Mouse (Mus musculus): ENCODE measurements at regions not wholly inside any gene's neighbourhood (a gene's known extent, or its start where the extent isn't known, plus 50 kb on each side); places are given as distances from the start of the nearest gene placed in this dataset.

- in situ Hi-C loops (cut with MboI; ENCODE audit: unreplicated experiment in 2 of 2) = no loop called here
These were observed 183.1 kb upstream of the Pdcd1 start for GRCm38 (mm10) chr1:94235426-94235825.

GRCm38 (mm10) chr1:94221006-94221405 is 168.7 kb upstream of the Pdcd1 start:
- in situ Hi-C loops (cut with MboI; ENCODE audit: unreplicated experiment in 2 of 2) = no loop called here

- in situ Hi-C loops (cut with MboI; ENCODE audit: unreplicated experiment in 2 of 2) = no loop called here
These were observed 165.1 kb upstream of the Pdcd1 start for GRCm38 (mm10) chr1:94217407-94217806.

GRCm38 (mm10) chr1:94208929-94209328 is 156.6 kb upstream of the Pdcd1 start:
- in situ Hi-C loops (cut with MboI; ENCODE audit: unreplicated experiment in 2 of 2) = no loop called here

- in situ Hi-C loops (cut with MboI; ENCODE audit: unreplicated experiment in 2 of 2) = no loop called here
These were observed 155.5 kb upstream of the Pdcd1 start for GRCm38 (mm10) chr1:94207859-94208258.

DNA sequence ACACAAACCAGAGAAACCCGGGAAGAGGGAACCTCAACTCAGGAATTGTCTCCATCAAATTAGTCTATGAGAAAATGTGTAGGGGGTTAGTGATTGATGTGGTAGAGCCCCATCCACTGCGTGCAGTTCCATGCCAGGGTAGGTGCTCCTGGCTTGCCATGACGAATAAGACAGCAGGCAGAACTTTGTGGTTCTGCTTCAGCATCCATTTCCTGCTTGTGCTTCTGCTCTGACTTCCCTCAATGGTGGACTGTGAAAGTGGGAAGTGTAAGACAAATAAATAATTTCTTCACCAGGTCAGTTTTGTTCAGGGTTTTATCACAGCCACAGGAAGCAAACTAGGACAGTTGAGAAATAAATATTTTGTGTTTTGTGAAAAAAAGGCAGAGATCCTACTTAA is 150.9 kb upstream of the Pdcd1 start:
- in situ Hi-C loops (cut with MboI; ENCODE audit: unreplicated experiment in 2 of 2) = no loop called here

DNA sequence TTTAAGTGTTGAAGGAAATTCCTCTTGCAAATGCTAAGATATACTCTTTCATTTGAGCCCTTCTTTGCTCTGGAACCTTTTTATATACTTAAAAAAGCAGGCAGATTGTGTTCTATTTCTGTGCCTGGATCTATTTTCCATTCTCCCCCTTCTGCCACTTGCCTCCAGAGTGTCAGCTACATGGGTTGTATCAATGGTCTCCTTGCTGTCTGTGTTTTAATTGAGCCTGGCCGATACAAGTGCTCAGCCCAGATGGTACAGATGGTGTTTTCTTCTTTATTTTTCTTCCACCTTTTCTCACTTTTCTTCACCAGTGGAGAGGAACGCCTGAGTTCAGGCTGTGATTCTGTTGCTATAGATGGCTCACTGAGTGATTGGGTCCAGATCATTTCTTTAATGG is 131.5 kb upstream of the Pdcd1 start:
- in situ Hi-C loops (cut with MboI; ENCODE audit: unreplicated experiment in 2 of 2) = no loop called here

- in situ Hi-C loops (cut with MboI; ENCODE audit: unreplicated experiment in 2 of 2) = loop anchor here (10.0 to 25.0 kb wide), 5 partner anchors 1162 to 1612 kb away; partner anchors contain the start of genes Fam174a (in 2 of the 2) and St8sia4 (in 2 of the 2)
These were observed 97.6 kb upstream of the Pdcd1 start for GRCm38 (mm10) chr1:94149958-94150357.

- in situ Hi-C loops (cut with MboI; ENCODE audit: unreplicated experiment in 2 of 2) = loop anchor here (10.0 to 25.0 kb wide), 5 partner anchors 1165 to 1615 kb away; partner anchors contain the start of genes Fam174a (in 2 of the 2) and St8sia4 (in 2 of the 2)
These were observed 94.7 kb upstream of the Pdcd1 start for GRCm38 (mm10) chr1:94147015-94147414.

DNA sequence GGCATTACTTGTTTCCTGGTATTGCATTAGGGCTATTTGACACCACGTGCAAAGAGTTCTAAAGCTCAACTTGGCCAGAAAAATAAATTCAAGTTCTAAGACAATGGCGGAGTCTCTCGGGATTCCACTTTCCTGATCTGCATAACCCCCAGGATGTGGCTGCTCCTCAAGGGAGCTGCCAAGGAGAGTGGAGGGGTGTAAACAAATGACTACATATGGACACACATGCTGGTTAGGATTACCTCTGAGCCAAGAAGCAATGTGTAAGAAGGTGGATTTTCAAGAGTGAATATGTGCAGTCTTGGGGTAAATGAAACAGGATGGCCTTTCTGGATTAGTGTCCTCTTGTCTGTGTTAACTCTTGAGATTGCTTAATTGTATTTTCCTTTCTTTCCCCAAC is 88.2 kb upstream of the Pdcd1 start:
- in situ Hi-C loops (cut with MboI; ENCODE audit: unreplicated experiment in 2 of 2) = loop anchor here (10.0 to 25.0 kb wide), 5 partner anchors 1172 to 1622 kb away; partner anchors contain the start of genes Fam174a (in 2 of the 2) and St8sia4 (in 2 of the 2)

DNA sequence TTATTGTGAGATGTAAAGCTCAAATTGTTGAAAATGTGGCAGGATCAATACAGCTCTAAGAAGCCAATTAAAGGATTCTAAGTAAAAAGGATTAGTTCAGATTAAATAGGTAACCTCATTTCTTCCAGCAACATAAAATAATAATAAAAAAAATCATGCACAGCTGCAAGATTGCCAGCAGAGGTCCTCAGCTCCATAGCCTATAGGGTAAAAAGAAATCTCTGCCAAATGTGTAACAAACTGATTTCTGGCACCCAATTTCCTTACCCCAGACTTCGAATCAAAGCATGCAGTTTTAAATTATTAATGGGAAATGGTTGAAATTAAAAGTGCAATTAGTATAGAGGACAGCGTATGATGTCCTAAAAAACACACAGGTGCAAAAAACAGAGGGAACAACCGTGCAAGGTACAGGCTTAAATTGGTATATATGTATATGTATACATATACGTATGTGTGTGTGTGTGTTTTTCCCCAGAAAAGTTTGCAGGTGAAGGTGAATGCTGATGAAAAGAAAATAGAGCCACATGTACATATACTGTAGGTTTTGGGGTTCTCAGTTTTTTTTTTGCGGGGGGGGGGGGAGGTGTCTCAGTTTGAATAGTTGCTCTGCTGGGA is 87.2 kb upstream of the Pdcd1 start:
- in situ Hi-C loops (cut with MboI; ENCODE audit: unreplicated experiment in 2 of 2) = loop anchor here (10.0 to 25.0 kb wide), 6 partner anchors 1173 to 1625 kb away; partner anchors contain the start of genes Fam174a (in 2 of the 2) and St8sia4 (in 2 of the 2)

- in situ Hi-C loops (cut with MboI; ENCODE audit: unreplicated experiment in 2 of 2) = loop anchor here (10.0 to 25.0 kb wide), 5 partner anchors 1176 to 1628 kb away; partner anchors contain the start of genes Fam174a (in 2 of the 2) and St8sia4 (in 1 of the 2)
These were observed 84.4 kb upstream of the Pdcd1 start for GRCm38 (mm10) chr1:94136731-94137130.
